ENCODE assay signal across 22 mouse cellular contexts in genomic region chr3:90133331-90133730, GRCm38 (mm10). TPM values are rescaled to one million over a fixed set of nuclear protein-coding genes. Genes with fewer than 3 reads are reported as not detected.
DNase-seq lines count a peak whose midpoint lies in the region; ATAC-seq and TF ChIP-seq lines count a peak whose summit lies in the region.
"Had no signal": no experiment of that assay in that cellular context is flagged by ENCODE, and none has a peak within 500 bp of the region (broad histone marks: within the 10 kb centered on the region; RNA-seq: fewer than 3 reads in every experiment).

No protein-coding gene starts in this region.

- no peaks in the 10 kb centered on the region for H3K9me3 ChIP-seq in hindbrain, postnatal 0 days (ENCODE audit: low read length)
- H3K9me3 ChIP-seq in hindbrain, embryonic 16.5 days (ENCODE audit: control insufficient read depth, low read length), result no peaks in the 10 kb centered on the region
- H3K9me3 ChIP-seq in midbrain, postnatal 0 days (ENCODE audit: low read length), result no peaks in the 10 kb centered on the region
- H3K9me3 ChIP-seq in midbrain, embryonic 16.5 days (replicated peaks; ENCODE audit: control insufficient read depth, low read length, poor library complexity, severe bottlenecking), result no peaks in the 10 kb centered on the region
- no peaks in the 10 kb centered on the region for H3K9me3 ChIP-seq in intestine, embryonic 15.5 days
- H3K9me3 ChIP-seq: embryonic facial prominence, embryonic 15.5 days; forebrain, embryonic 10.5 days; heart, embryonic 10.5 days; heart, embryonic 15.5 days; hindbrain, embryonic 13.5 days had no signal

- no peak for ATAC-seq in hindbrain, postnatal 0 days
- no peak for ATAC-seq in hindbrain, embryonic 16.5 days
- no peak for ATAC-seq in midbrain, postnatal 0 days (ENCODE audit: low FRiP score)
- ATAC-seq in midbrain, embryonic 16.5 days, result no peak
- no peak for ATAC-seq in Patski
- ATAC-seq in intestine, embryonic 15.5 days, result no peak
- ATAC-seq: forebrain, embryonic 14.5 days had no signal

- in situ Hi-C loops in Patski (cut with MboI; ENCODE audit: low pct_unique_long_range_greater_than_20kb), result no loop called here

- TF ChIP-seq CTCF in hindbrain, postnatal 0 days (IDR thresholded peaks at IDR 0.05; ENCODE audit: low read depth), result peak; percentile 25
- TF ChIP-seq CTCF in layer of hippocampus, adult 2 months (conservative IDR thresholded peaks at IDR 0.05), result peak; percentile 50
- TF ChIP-seq CTCF in midbrain, postnatal 0 days (IDR thresholded peaks at IDR 0.05), result peak; percentile 38
- TF ChIP-seq CTCF in Patski (IDR thresholded peaks at IDR 0.05), result peak; percentile 55

- H3K36me3 ChIP-seq in hindbrain, postnatal 0 days (ENCODE audit: insufficient read depth, low read length), result no peaks in the 10 kb centered on the region
- no peaks in the 10 kb centered on the region for H3K36me3 ChIP-seq in hindbrain, embryonic 16.5 days (ENCODE audit: control insufficient read depth, insufficient read depth, low read length)
- no peaks in the 10 kb centered on the region for H3K36me3 ChIP-seq in midbrain, postnatal 0 days (ENCODE audit: insufficient read depth, low read length)
- H3K36me3 ChIP-seq in midbrain, embryonic 16.5 days (ENCODE audit: control insufficient read depth, insufficient read depth, low read length), result no peaks in the 10 kb centered on the region
- H3K36me3 ChIP-seq in intestine, embryonic 15.5 days, result no peaks in the 10 kb centered on the region
- H3K36me3 ChIP-seq: embryonic facial prominence, embryonic 15.5 days; forebrain, embryonic 10.5 days; heart, embryonic 10.5 days; heart, embryonic 15.5 days; hindbrain, embryonic 13.5 days had no signal

- no peak overlapping the region for H3K4me3 ChIP-seq in hindbrain, postnatal 0 days (ENCODE audit: low read length)
- H3K4me3 ChIP-seq in hindbrain, embryonic 16.5 days (ENCODE audit: low read length), result no peak overlapping the region
- no peak overlapping the region for H3K4me3 ChIP-seq in layer of hippocampus, adult 2 months
- H3K4me3 ChIP-seq in midbrain, postnatal 0 days (ENCODE audit: low read depth, low read length), result no peak overlapping the region
- no peak overlapping the region for H3K4me3 ChIP-seq in midbrain, embryonic 16.5 days (ENCODE audit: low read depth, low read length)
- no peak overlapping the region for H3K4me3 ChIP-seq in intestine, embryonic 15.5 days (replicated peaks)
- H3K4me3 ChIP-seq: embryonic facial prominence, embryonic 15.5 days; erythroblast, embryonic 14.5 days; forebrain, embryonic 10.5 days; heart, embryonic 10.5 days; heart, embryonic 15.5 days; hindbrain, embryonic 13.5 days had no signal

- H3K27ac ChIP-seq in hindbrain, postnatal 0 days, result no peak overlapping the region
- no peak overlapping the region for H3K27ac ChIP-seq in hindbrain, embryonic 16.5 days (ENCODE audit: low read depth, low read length)
- no peak overlapping the region for H3K27ac ChIP-seq in layer of hippocampus, adult 2 months
- no peak overlapping the region for H3K27ac ChIP-seq in midbrain, postnatal 0 days (ENCODE audit: low read depth, low read length)
- no peak overlapping the region for H3K27ac ChIP-seq in midbrain, embryonic 16.5 days (ENCODE audit: low read length)
- no peak overlapping the region for H3K27ac ChIP-seq in intestine, embryonic 15.5 days
- H3K27ac ChIP-seq: embryonic facial prominence, embryonic 15.5 days; forebrain, embryonic 10.5 days; heart, embryonic 10.5 days; heart, embryonic 15.5 days; hindbrain, embryonic 13.5 days had no signal

- POLR2A ChIA-PET in Patski (lab: Charles Lee), result no interaction called here

- no peak for DNase-seq in hindbrain, postnatal 0 days (ENCODE audit: low spot score)
- DNase-seq in layer of hippocampus, adult 2 months (ENCODE audit: low spot score in 2 of 2), result no peak
- no peak for DNase-seq in layer of hippocampus, adult 9-10 months (ENCODE audit: low spot score)
- no peak for DNase-seq in midbrain, postnatal 0 days (ENCODE audit: low spot score)
- no peak for DNase-seq in Patski (ENCODE audit: low read depth, low spot score)
- DNase-seq: adrenal gland, postnatal 10 days; cerebellum, adult 11 months; cerebellum, adult 8-10 months; cerebellum, postnatal 14 days; embryo, embryonic 11 days; heart, adult 18-20 months; heart, postnatal 14 days had no signal

- 93% methylated on average over 1 of the region's 1 CpGs for WGBS in hindbrain, postnatal 0 days
- 90% methylated on average over 1 of the region's 1 CpGs for WGBS in hindbrain, embryonic 16.5 days
- WGBS in midbrain, postnatal 0 days, result 90% methylated on average over 1 of the region's 1 CpGs
- WGBS in midbrain, embryonic 16.5 days, result 90% methylated on average over 1 of the region's 1 CpGs
- 90% methylated on average over 1 of the region's 1 CpGs for WGBS in intestine, embryonic 15.5 days

- no peak overlapping the region for H3K9ac ChIP-seq in hindbrain, postnatal 0 days (replicated peaks; ENCODE audit: low read length)
- H3K9ac ChIP-seq in hindbrain, embryonic 16.5 days (ENCODE audit: low read depth, low read length), result no peak overlapping the region
- H3K9ac ChIP-seq in midbrain, postnatal 0 days (replicated peaks; ENCODE audit: low read length, poor library complexity, severe bottlenecking), result no peak overlapping the region
- no peak overlapping the region for H3K9ac ChIP-seq in midbrain, embryonic 16.5 days (ENCODE audit: low read depth, low read length)
- H3K9ac ChIP-seq in intestine, embryonic 15.5 days, result no peak overlapping the region
- H3K9ac ChIP-seq: embryonic facial prominence, embryonic 15.5 days; heart, embryonic 15.5 days; hindbrain, embryonic 13.5 days had no signal

- CTCF ChIA-PET in Patski (lab: Charles Lee), result interaction anchor here (0.7 to 2.1 kb wide), 12 partner anchors 8 to 83 kb away, joined by 3 to 5 read pairs (median 4); no protein-coding TSS in a partner anchor

- no peak overlapping the region for H3K4me2 ChIP-seq in hindbrain, postnatal 0 days (ENCODE audit: low read depth, low read length)
- no peak overlapping the region for H3K4me2 ChIP-seq in hindbrain, embryonic 16.5 days (ENCODE audit: low read length)
- H3K4me2 ChIP-seq in midbrain, postnatal 0 days (ENCODE audit: low read depth, low read length, poor library complexity, severe bottlenecking), result no peak overlapping the region
- H3K4me2 ChIP-seq in midbrain, embryonic 16.5 days (ENCODE audit: low read length), result no peak overlapping the region
- H3K4me2 ChIP-seq in intestine, embryonic 15.5 days (replicated peaks), result no peak overlapping the region
- H3K4me2 ChIP-seq: embryonic facial prominence, embryonic 15.5 days; heart, embryonic 15.5 days; hindbrain, embryonic 13.5 days had no signal

- H3K4me1 ChIP-seq in hindbrain, postnatal 0 days (ENCODE audit: insufficient read depth, low read length), result no peaks in the 10 kb centered on the region
- no peaks in the 10 kb centered on the region for H3K4me1 ChIP-seq in hindbrain, embryonic 16.5 days (ENCODE audit: control insufficient read depth, insufficient read depth, low read depth, low read length)
- H3K4me1 ChIP-seq in midbrain, postnatal 0 days (ENCODE audit: insufficient read depth, low read length), result no peaks in the 10 kb centered on the region
- no peaks in the 10 kb centered on the region for H3K4me1 ChIP-seq in midbrain, embryonic 16.5 days (ENCODE audit: control insufficient read depth, insufficient read depth, low read length)
- no peaks in the 10 kb centered on the region for H3K4me1 ChIP-seq in intestine, embryonic 15.5 days (replicated peaks)
- H3K4me1 ChIP-seq: embryonic facial prominence, embryonic 15.5 days; forebrain, embryonic 10.5 days; heart, embryonic 15.5 days; hindbrain, embryonic 13.5 days had no signal

- H3K27me3 ChIP-seq in hindbrain, postnatal 0 days (ENCODE audit: insufficient read depth, low read length), result no peaks in the 10 kb centered on the region
- no peaks in the 10 kb centered on the region for H3K27me3 ChIP-seq in hindbrain, embryonic 16.5 days (replicated peaks; ENCODE audit: control insufficient read depth, insufficient read depth, low read length)
- H3K27me3 ChIP-seq in midbrain, postnatal 0 days (ENCODE audit: insufficient read depth, low read length), result no peaks in the 10 kb centered on the region
- H3K27me3 ChIP-seq in midbrain, embryonic 16.5 days (ENCODE audit: control insufficient read depth, insufficient read depth, low read depth, low read length), result no peaks in the 10 kb centered on the region
- H3K27me3 ChIP-seq in Patski, result no peaks in the 10 kb centered on the region
- H3K27me3 ChIP-seq in intestine, embryonic 15.5 days (replicated peaks), result no peaks in the 10 kb centered on the region
- H3K27me3 ChIP-seq: embryonic facial prominence, embryonic 15.5 days; heart, embryonic 15.5 days; hindbrain, embryonic 13.5 days had no signal

RNA-seq across cellular contexts. Expression of gene Nup210l, which starts 29.4 kb away (rescaled TPM):
- total RNA-seq in hindbrain, postnatal 0 days (2014; rRNA removed), result 0.52 and 0.65 TPM in 2 replicates
- 0.11 TPM in 2 replicates for polyA plus RNA-seq in hindbrain, postnatal 0 days (2015; fragmentation: Nextera tagmentation; extraction: Ambion mirVana)
- 0.26 and 0.30 TPM in 2 replicates for polyA plus RNA-seq in hindbrain, embryonic 16.5 days (2015; fragmentation: Nextera tagmentation; extraction: Ambion mirVana)
- under 1 TPM; 0.25 to 0.33 TPM for total RNA-seq in layer of hippocampus, adult 2 months (2021)
- 0.24 and 0.55 TPM in 2 replicates for total RNA-seq in midbrain, postnatal 0 days (2014; rRNA removed)
- 0.17 and 0.22 TPM in 2 replicates for polyA plus RNA-seq in midbrain, postnatal 0 days (2015; fragmentation: Nextera tagmentation; extraction: Ambion mirVana)
- polyA plus RNA-seq in midbrain, embryonic 16.5 days (2015; fragmentation: Nextera tagmentation; extraction: Ambion mirVana), result 0.16 and 0.35 TPM in 2 replicates
- 0.46 TPM for polyA plus RNA-seq in Patski (2021)
- 0.25 and 0.33 TPM in 2 replicates for polyA plus RNA-seq in intestine, embryonic 15.5 days (2015; fragmentation: Nextera tagmentation; extraction: Ambion mirVana)
- polyA plus RNA-seq: erythroblast, embryonic 14.5 days had no signal
